Mouse (Mus musculus): ENCODE results near the gene Eml4. TPM values are rescaled to one million over a fixed set of nuclear protein-coding genes. Genes with fewer than 3 reads are reported as not detected.

The Eml4 gene
- polyA plus RNA-seq, 1 experiment = 114 TPM

- Histone ChIP-seq H3K27ac (ENCODE audit: insufficient read depth, low read length) (no peak overlapping the region), H3K4me1 (ENCODE audit: control insufficient read depth, insufficient read depth, low read length) (no peaks in the 10 kb centered on the region), H3K9me3 (replicated peaks; ENCODE audit: control insufficient read depth, insufficient read depth, low read length, poor library complexity, severe bottlenecking) (no peaks in the 10 kb centered on the region), H3K27me3 (ENCODE audit: control insufficient read depth, insufficient read depth, low read length, poor library complexity, severe bottlenecking) (no peaks in the 10 kb centered on the region), H3K36me3 (ENCODE audit: control insufficient read depth, insufficient read depth, low read length, poor library complexity, severe bottlenecking) (no peaks in the 10 kb centered on the region), H3K9ac (ENCODE audit: low read depth, poor library complexity, severe bottlenecking) (peak overlapping the region; percentile 95), H3K4me3 (ENCODE audit: low read depth, low read length) (peak overlapping the region; percentile 90)
- no peak for TF ChIP-seq POLR2A (IDR thresholded peaks at IDR 0.05; ENCODE audit: insufficient read depth, low read length)
- TF ChIP-seq EP300 (IDR thresholded peaks at IDR 0.05; ENCODE audit: insufficient read depth, low read depth, low read length) = no peak
- no peak for TF ChIP-seq CTCF (IDR thresholded peaks at IDR 0.05; ENCODE audit: low read depth, low read length)
These were observed 1.1 kb downstream of the Eml4 start for GRCm38 (mm10) chr17:83351601-83352413.

- H3K27ac ChIP-seq (ENCODE audit: insufficient read depth, low read length) = no peak overlapping the region
- H3K4me1 ChIP-seq (ENCODE audit: control insufficient read depth, insufficient read depth, low read length) = no peaks in the 10 kb centered on the region
- TF ChIP-seq POLR2A (IDR thresholded peaks at IDR 0.05; ENCODE audit: insufficient read depth, low read length) (no peak), EP300 (IDR thresholded peaks at IDR 0.05; ENCODE audit: insufficient read depth, low read depth, low read length) (no peak), CTCF (IDR thresholded peaks at IDR 0.05; ENCODE audit: low read depth, low read length) (no peak)
- H3K4me3 ChIP-seq (ENCODE audit: low read depth, low read length) = no peak overlapping the region
- no peaks in the 10 kb centered on the region for H3K9me3 ChIP-seq (replicated peaks; ENCODE audit: control insufficient read depth, insufficient read depth, low read length, poor library complexity, severe bottlenecking)
- 0 out of 2 replicates have a peak overlapping the region, but pooled peaks have one; percentile 53 for H3K9ac ChIP-seq (ENCODE audit: low read depth, poor library complexity, severe bottlenecking)
- no peaks in the 10 kb centered on the region for H3K27me3 ChIP-seq (ENCODE audit: control insufficient read depth, insufficient read depth, low read length, poor library complexity, severe bottlenecking)
- H3K36me3 ChIP-seq (ENCODE audit: control insufficient read depth, insufficient read depth, low read length, poor library complexity, severe bottlenecking) = no peaks in the 10 kb centered on the region
These were observed 1.7 kb downstream of the Eml4 start for GRCm38 (mm10) chr17:83352456-83352855.

DNA sequence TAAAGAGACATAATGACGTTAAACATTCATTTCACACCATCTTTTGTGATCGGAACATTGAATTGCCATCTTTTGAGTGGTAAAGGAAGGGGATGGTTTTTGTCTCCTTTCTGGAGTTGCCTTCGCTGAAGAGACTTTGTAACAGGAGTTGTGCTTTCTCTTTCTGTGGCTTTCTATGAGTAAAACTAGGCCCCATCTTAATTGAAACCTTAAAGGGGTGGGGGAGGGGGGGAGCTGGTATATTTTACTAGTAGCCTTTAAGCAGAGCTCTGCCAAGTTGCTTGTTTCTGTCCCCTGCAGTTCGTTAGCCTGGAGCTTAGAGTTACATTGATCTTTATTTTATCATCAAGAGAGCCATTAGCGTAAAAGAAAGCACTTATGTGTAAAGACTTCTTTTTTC is 2.3 kb downstream of the Eml4 start:
- Histone ChIP-seq H3K27me3 (ENCODE audit: control insufficient read depth, insufficient read depth, low read length, poor library complexity, severe bottlenecking) (no peaks in the 10 kb centered on the region), H3K4me3 (ENCODE audit: low read depth, low read length) (no peak overlapping the region), H3K9me3 (replicated peaks; ENCODE audit: control insufficient read depth, insufficient read depth, low read length, poor library complexity, severe bottlenecking) (no peaks in the 10 kb centered on the region), H3K4me1 (ENCODE audit: control insufficient read depth, insufficient read depth, low read length) (no peaks in the 10 kb centered on the region), H3K36me3 (ENCODE audit: control insufficient read depth, insufficient read depth, low read length, poor library complexity, severe bottlenecking) (no peaks in the 10 kb centered on the region), H3K9ac (ENCODE audit: low read depth, poor library complexity, severe bottlenecking) (0 out of 2 replicates have a peak overlapping the region, but pooled peaks have one; percentile 53), H3K27ac (ENCODE audit: insufficient read depth, low read length) (no peak overlapping the region)
- TF ChIP-seq POLR2A (IDR thresholded peaks at IDR 0.05; ENCODE audit: insufficient read depth, low read length) (no peak), EP300 (IDR thresholded peaks at IDR 0.05; ENCODE audit: insufficient read depth, low read depth, low read length) (no peak), CTCF (IDR thresholded peaks at IDR 0.05; ENCODE audit: low read depth, low read length) (no peak)

DNA sequence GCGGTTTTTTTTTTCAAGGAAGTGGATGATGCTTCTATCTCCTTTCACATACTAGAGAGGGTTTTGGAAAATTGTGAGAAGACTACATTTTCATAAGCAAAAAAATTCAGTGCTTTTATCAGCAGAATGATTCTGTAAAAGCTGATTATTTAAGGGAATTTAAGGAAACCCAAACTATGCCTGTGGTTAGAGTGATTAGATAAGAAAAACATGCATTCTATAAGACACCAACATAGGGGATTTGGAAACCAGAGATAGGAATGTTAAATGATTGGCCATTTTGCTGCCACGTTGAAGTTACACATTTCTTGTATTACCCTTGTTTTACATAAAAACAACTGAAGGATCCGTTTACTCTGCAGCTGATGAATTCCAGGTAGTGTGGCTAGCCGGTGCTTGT is 2.7 kb downstream of the Eml4 start:
- no peaks in the 10 kb centered on the region for H3K4me1 ChIP-seq (ENCODE audit: control insufficient read depth, insufficient read depth, low read length)
- no peak overlapping the region for H3K4me3 ChIP-seq (ENCODE audit: low read depth, low read length)
- H3K9me3 ChIP-seq (replicated peaks; ENCODE audit: control insufficient read depth, insufficient read depth, low read length, poor library complexity, severe bottlenecking) = no peaks in the 10 kb centered on the region
- no peak overlapping the region for H3K27ac ChIP-seq (ENCODE audit: insufficient read depth, low read length)
- no peak overlapping the region for H3K9ac ChIP-seq (ENCODE audit: low read depth, poor library complexity, severe bottlenecking)
- H3K36me3 ChIP-seq (ENCODE audit: control insufficient read depth, insufficient read depth, low read length, poor library complexity, severe bottlenecking) = no peaks in the 10 kb centered on the region
- H3K27me3 ChIP-seq (ENCODE audit: control insufficient read depth, insufficient read depth, low read length, poor library complexity, severe bottlenecking) = no peaks in the 10 kb centered on the region
- TF ChIP-seq EP300 (IDR thresholded peaks at IDR 0.05; ENCODE audit: insufficient read depth, low read depth, low read length) = no peak
- no peak for TF ChIP-seq CTCF (IDR thresholded peaks at IDR 0.05; ENCODE audit: low read depth, low read length)
- no peak for TF ChIP-seq POLR2A (IDR thresholded peaks at IDR 0.05; ENCODE audit: insufficient read depth, low read length)

- no peak for TF ChIP-seq CTCF (IDR thresholded peaks at IDR 0.05; ENCODE audit: low read depth, low read length)
- TF ChIP-seq POLR2A (IDR thresholded peaks at IDR 0.05; ENCODE audit: insufficient read depth, low read length) = no peak
- TF ChIP-seq EP300 (IDR thresholded peaks at IDR 0.05; ENCODE audit: insufficient read depth, low read depth, low read length) = no peak
- Histone ChIP-seq H3K27me3 (ENCODE audit: control insufficient read depth, insufficient read depth, low read length, poor library complexity, severe bottlenecking) (no peaks in the 10 kb centered on the region), H3K4me1 (ENCODE audit: control insufficient read depth, insufficient read depth, low read length) (no peaks in the 10 kb centered on the region), H3K27ac (ENCODE audit: insufficient read depth, low read length) (no peak overlapping the region), H3K36me3 (ENCODE audit: control insufficient read depth, insufficient read depth, low read length, poor library complexity, severe bottlenecking) (no peaks in the 10 kb centered on the region), H3K9ac (ENCODE audit: low read depth, poor library complexity, severe bottlenecking) (no peak overlapping the region), H3K4me3 (ENCODE audit: low read depth, low read length) (no peak overlapping the region), H3K9me3 (replicated peaks; ENCODE audit: control insufficient read depth, insufficient read depth, low read length, poor library complexity, severe bottlenecking) (no peaks in the 10 kb centered on the region)
These were observed 4.8 kb downstream of the Eml4 start for GRCm38 (mm10) chr17:83355481-83355880.

GRCm38 (mm10) chr17:83359934-83360333 is 9.2 kb downstream of the Eml4 start:
- Histone ChIP-seq H3K9me3 (replicated peaks; ENCODE audit: control insufficient read depth, insufficient read depth, low read length, poor library complexity, severe bottlenecking) (no peaks in the 10 kb centered on the region), H3K36me3 (ENCODE audit: control insufficient read depth, insufficient read depth, low read length, poor library complexity, severe bottlenecking) (no peaks in the 10 kb centered on the region), H3K27ac (ENCODE audit: insufficient read depth, low read length) (no peak overlapping the region), H3K4me3 (ENCODE audit: low read depth, low read length) (no peak overlapping the region), H3K4me1 (ENCODE audit: control insufficient read depth, insufficient read depth, low read length) (no peaks in the 10 kb centered on the region), H3K9ac (ENCODE audit: low read depth, poor library complexity, severe bottlenecking) (no peak overlapping the region), H3K27me3 (ENCODE audit: control insufficient read depth, insufficient read depth, low read length, poor library complexity, severe bottlenecking) (no peaks in the 10 kb centered on the region)
- no peak for TF ChIP-seq CTCF (IDR thresholded peaks at IDR 0.05; ENCODE audit: low read depth, low read length)
